Mouse (Mus musculus) CH12.LX (cell line): Measurements from ENCODE around the gene Gm10447.

ENCODE experiments used
- CTCF ChIP-seq, 2 experiments: IDR thresholded peaks in 1 of 2; conservative IDR thresholded peaks in 1 of 2; 2 replicates each; pipeline ENCODE4 v1.5.1; 2011 to 2012; ENCODE audit warnings: low read depth in 2 of 2, low read length in 2 of 2, improper control_type of control experiment in 1 of 2, inconsistent platforms in 1 of 2, mild to moderate bottlenecking in 1 of 2, moderate library complexity in 1 of 2
- EP300 ChIP-seq: IDR thresholded peaks from 2 replicates; pipeline ENCODE4 v1.6.1; 2011; ENCODE audit warnings: low read length, improper control_type of control experiment
- IRF4 ChIP-seq: IDR thresholded peaks from 2 replicates; pipeline ENCODE4 v1.6.1; 2014; ENCODE audit warnings: low read depth, mild to moderate bottlenecking, inconsistent platforms, low read length, improper control_type of control experiment
- MEF2A ChIP-seq: IDR thresholded peaks from 2 replicates; pipeline ENCODE4 v1.6.1; 2014; ENCODE audit warnings: low read depth, mild to moderate bottlenecking, inconsistent platforms, low read length, improper control_type of control experiment, borderline replicate concordance
- POLR2A ChIP-seq: IDR thresholded peaks from 2 replicates; pipeline ENCODE4 v1.6.1; 2011; ENCODE audit warnings: low read depth, mild to moderate bottlenecking, improper control_type of control experiment, low read length
- ZC3H11A ChIP-seq: IDR thresholded peaks from 2 replicates; pipeline ENCODE4 v1.6.1; 2012; ENCODE audit warnings: low read depth, mild to moderate bottlenecking, inconsistent platforms, low read length, improper control_type of control experiment

GRCm38 (mm10) chr11:53430300-53430669 is 26.6 kb downstream of the Gm10447 start:
- TF ChIP-seq CTCF (conservative IDR thresholded peaks at IDR 0.05 in 1 of 2, IDR thresholded peaks at IDR 0.05 in 1 of 2; ENCODE audit: low read depth in 2 of 2, low read length in 2 of 2) (no peak), ZC3H11A (no peak), POLR2A (no peak), EP300 (no peak), MEF2A (no peak), IRF4 (no peak)
